Mouse (Mus musculus) gonadal fat pad, adult 2 months (tissue): ENCODE results near the gene Prkn. TPM values are rescaled to one million over a fixed set of nuclear protein-coding genes. Genes with fewer than 3 reads are reported as not detected.

Experiments
- DNase-seq: peaks from one replicate; pipeline ENCODE4 v3.0.0-alpha.2; 2012; ENCODE audit warnings: low read depth
- polyA plus RNA-seq: library from polyadenylated mRNA; depleted of rRNA; stranded (reverse); fragments of >200 nt; gene quantifications from 2 replicates; pipeline ENCODE4 v1.2.3, GENCODE M21; 2012

Gene Prkn
- polyA plus RNA-seq, 1 experiment, result 9.2 TPM

- DNase-seq, result no peak
Observed at GRCm38 (mm10) chr17:11644016-11644415, 803.8 kb downstream of the Prkn start.

DNA sequence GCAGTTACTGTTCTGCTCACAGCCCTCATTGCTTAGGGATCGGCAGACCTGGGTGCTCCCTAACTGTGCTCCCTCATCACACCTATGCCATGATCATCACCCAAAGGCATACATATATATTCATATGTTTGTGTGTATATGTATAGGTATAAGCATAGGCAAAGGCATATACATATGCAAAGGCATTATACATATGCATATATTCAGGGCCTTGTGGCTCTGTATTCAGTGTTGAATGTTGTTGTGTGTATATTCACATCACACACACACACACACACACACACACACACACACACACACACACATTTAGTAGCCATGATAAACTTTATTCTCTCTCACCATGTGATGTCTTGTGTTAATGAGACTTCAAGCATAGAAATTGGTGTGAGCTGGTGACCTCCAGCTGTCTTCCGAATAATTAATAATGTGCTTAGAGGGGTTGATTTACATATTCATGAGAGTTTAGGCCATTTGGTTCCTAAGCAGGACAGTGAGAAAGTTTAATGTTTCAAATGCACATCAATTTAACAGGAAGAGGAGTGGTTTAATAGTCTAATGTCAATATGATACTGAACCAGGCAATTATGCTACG lies 804.8 kb downstream of the Prkn start:
- no peak for DNase-seq

DNA sequence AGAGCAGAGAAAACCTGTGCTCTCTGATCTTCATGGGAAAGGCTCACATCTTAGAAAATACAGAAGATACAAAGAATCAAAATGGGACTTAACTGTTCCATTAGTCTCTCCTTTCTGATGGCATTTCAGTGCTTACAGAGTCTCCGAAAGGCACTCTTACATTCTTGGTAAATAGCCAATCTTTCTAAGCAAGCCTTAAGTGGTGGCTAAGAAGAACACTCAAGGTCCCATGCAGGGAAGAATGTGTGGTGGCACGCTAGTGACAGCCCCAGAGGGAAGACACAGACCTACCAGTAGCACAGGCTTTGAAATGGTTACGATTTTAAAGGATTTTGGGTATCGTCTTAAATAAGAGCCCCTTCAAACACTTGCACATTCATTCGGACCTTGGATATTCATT lies 816.2 kb downstream of the Prkn start:
- no peak for DNase-seq

- no peak for DNase-seq
Observed at GRCm38 (mm10) chr17:11656878-11657277, 816.7 kb downstream of the Prkn start.

DNA sequence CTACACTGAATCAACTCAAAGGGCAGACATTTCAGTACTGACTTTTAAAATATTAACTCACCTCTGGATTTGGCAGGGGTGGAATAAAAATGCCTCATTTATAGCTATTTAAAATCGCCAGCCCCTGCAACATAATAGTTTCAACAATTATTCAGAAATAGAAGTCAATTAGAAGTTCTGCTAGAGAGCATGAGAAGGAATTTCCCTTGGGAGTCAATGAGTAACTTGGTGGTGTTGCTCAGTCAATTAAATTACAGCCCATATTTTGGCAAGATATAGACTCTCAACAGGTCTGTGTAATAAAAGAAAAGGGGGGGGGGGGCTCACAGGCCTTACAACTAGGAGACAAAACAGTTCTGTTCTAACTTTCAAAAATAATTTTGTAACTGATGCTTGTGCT lies 821.7 kb downstream of the Prkn start:
- DNase-seq, result no peak

GRCm38 (mm10) chr17:11663437-11663836 lies 823.3 kb downstream of the Prkn start:
- no peak for DNase-seq

DNA sequence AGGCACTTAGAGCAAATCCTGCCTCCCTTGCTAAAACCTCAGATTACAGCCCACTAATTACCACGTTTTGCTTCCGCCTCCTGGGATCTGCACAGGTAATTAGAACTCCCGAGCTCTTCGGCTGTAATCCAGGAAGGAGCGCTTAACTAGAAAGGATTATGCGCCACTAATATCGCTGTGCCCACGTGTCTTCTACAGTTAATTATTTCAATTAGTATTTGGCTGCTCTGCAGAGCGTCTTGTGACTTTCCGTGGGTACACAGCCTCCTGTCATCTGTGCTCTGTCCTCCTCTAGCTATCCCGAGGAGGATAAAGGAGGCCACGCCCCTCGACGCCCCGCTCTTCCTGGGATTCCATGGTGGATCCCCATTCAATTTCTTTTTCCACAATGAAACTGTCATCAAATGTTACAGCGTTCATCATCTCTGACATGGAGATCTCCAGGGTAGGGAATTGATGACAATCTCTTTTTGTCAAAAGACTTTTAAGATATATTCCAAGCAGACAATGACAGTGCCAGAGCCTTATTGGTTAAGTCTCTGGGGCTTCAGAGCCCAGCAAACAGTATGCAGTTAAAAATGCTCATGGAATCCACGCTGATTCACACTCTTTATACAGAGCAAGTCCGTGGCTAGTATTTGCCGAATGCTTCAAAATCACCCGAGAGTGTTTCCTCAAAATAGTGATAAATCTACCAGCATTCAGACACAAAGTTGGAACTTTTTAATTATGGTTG lies 824.6 kb downstream of the Prkn start:
- DNase-seq, result peak; percentile 3

GRCm38 (mm10) chr17:11679716-11680115 lies 839.5 kb downstream of the Prkn start:
- no peak for DNase-seq

DNA sequence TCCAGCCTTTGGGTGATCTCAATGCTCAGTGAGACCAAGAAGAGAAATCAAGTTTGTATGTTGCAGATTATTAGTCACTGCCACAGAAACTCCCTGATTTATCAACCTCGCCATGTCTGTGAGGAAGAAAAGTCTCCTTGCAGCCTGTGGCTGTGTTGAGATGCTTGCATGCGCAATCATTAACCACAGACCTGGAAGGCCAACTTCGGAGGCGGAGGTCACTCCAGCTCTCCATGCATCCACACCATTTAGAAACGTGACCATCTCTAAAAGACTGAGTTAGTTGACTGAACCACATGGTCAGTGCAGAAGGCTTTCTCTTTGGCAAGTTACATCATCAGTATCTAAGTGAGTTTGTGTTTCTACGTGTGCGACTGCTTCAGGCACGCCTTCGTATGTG lies 840.3 kb downstream of the Prkn start:
- no peak for DNase-seq

- no peak for DNase-seq
Observed at GRCm38 (mm10) chr17:11681825-11682372, 841.7 kb downstream of the Prkn start.

DNA sequence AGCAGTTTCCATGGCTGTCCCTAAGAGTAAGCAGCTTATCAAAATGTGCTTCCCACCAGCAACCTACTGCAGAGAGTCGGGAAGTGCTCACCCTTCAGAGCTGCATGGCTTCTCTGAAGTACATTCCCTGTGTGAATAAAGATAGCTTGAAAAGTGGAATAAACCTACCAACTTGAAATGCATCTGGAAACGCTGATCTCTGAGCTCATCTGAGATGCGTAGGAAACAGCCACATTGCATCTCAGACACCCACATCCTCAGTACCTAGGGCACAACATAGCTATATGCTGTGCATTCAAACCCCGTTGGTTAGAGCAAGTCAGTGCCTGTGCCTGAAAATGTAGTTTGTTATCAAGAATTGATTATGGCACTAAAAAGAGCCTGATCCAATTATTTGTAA lies 864.8 kb downstream of the Prkn start:
- DNase-seq, result no peak

DNA sequence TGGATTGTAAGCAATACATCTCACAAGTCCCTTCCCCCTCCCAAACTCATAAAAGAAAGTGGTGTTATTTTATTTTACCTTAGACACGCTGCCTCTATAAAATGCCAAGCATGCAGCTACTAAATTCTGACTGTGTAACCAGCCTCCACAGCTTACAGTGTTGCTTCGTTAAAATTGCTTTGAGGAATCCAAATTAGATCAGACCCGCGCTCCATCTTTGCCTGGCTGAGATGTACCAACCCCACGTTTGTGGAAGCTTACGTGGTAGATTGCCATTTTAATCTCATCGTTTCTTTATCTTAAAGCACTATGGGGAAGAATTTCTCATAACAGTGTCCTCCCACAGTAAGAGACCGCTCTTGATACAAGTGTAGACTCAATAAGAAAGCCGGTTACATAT lies 865.6 kb downstream of the Prkn start:
- DNase-seq, result no peak

DNA sequence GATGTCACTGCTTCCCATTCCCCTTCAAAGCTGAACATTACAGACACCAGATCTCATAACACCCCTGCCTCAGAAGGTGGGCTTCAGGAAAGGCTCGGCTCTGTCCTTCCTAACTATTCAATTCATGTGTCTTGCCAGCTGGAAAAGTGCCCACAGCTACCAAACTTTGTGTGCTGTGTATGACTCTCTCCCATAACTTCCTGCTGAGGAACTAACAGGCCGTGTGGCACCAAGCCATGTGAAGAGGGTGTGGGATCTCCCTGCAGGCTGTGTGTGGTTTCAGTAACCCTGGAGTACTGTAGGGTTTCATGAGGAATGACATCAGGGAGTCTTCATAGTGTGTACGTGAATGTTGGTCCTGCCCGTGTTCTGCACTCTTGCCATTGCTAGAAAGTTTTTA lies 871.9 kb downstream of the Prkn start:
- no peak for DNase-seq

DNA sequence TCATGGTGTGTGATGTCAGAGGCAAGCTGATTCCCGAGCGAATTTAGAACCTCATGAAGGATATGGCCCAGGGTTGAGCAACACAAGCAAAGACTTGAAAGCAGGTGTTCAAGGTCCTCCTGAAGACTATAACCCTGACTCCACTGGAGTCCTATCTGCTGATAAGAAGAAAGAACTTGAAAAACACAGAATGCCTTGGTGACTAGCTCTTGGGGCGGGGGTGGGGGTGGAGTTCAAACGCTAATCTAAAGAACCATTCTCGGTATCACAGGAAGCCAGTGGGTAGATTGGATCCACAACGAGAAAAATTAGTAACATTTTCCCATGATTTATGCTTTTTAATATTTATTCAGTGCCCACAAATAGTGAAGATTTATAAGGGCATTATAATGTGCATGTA lies 879.6 kb downstream of the Prkn start:
- no peak for DNase-seq

GRCm38 (mm10) chr17:11721906-11722305 lies 881.7 kb downstream of the Prkn start:
- no peak for DNase-seq

DNA sequence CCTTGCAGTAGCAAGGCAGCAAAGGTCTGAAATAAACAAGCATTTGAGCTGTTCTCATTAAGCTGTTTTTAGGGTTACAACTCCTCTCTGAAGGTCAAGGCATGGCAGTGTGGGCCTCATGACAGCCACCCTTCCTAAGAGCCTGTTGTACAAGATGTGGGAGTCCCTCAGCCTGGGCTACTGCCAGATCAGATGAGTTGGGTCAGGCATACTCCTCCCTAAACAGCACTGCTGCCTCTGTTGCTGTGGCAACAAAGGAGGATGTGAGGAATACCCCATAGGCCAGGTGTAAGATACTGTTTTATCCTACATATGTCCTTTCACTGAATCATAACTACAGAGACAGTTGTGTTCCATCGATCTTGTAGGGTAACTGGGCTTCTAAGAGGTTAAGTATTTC lies 882.3 kb downstream of the Prkn start:
- DNase-seq, result no peak

GRCm38 (mm10) chr17:11724135-11724534 lies 884.0 kb downstream of the Prkn start:
- no peak for DNase-seq

DNA sequence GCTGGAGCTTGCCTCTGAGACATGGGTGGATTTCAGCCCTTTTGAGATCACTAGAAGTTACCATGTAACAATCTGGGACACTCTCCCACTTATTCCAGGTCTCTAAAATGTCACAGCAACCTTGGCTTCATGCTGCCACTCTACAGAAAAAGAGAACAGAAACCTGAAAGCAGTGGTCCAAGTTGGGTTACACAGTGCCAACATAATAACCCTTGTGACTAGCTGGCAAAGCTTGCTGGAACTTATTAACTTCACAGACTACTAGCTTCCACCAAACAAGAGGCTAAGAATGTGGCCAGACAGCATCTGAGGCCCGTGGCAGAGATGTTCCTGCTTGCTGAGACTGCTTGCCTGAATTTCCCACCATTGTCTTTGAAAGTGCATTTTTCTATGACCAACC lies 886.9 kb downstream of the Prkn start:
- no peak for DNase-seq

DNA sequence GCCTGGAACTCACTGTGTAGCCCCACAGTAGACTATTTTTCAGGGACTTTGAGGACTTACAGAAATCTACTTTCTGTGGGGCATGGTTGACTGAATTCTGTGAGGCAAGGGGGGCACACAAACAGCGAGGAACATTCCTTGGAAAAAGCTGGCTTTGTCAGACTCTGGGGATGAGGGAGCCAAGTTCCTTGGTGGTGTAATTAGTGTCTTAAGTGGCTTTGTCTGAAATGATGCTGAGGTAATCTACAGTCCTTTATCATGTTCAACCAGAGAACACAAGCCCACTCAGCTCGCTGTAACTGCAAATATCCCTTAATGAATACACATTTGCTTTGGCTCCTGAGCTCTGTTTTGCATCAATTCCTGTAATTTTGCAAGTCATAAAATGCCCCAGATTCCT lies 888.1 kb downstream of the Prkn start:
- DNase-seq, result no peak

DNA sequence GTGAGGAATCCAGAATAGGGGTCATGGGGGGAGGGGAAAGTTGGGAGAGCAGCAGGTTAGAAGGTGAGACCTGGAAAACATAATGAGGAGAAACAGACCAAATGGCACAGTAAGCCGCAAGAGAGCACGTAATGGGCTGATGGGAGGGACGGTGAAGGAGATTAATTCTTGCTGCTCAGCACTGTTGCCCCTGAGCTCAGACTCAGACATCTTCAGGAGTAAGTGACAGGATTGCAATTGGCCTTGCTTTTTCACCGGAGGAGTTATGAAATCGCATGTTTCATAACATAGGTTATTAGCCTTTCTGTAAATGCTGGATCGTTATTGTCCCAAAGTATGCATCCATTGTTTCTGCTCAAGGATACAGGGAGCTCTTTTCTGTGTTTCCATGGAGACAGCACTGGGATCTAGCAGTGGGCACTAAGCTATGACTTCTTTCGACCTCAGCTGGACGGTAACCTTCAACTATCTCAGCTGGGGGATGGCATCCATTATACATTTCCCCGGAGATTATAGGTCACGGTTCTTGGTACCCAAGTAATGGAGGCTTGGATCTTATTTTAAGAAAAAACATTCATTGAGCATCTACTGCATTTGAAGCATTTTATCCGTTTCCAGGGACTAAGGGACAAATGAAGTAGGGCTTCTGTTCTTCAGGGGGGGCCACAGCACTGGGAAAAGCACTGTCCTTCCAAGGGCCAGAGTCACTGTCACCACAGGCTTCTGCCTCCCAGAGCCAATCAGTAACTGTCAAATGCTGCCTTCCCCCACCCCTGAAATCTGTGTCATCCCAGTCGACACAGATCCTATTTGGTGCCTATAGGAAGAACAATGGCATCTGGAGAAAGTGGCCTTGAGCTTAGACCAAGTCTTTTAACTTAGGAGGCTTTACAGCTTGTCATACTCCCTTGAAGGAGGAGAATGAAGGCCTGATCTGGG lies 890.7 kb downstream of the Prkn start:
- no peak for DNase-seq

- no peak for DNase-seq
Observed at GRCm38 (mm10) chr17:11735158-11735877, 895.1 kb downstream of the Prkn start.

DNA sequence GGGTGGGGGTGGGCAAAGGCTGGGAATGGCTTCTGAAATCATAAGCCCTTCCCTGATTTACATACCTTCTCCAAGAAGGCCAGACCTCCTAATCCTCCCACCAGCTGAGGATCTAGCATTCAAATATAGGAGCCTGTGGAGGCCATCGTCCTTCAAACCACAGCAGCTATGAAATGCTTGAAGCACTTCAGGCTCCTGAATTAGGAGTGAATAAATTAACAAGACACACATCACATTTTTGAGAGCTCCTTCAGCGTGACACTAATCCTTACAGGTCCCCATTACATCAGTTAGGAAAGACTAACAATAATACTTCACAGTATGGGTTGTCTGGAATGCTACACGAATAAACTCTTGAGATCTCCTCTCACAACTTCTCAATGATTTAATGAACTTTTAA lies 896.3 kb downstream of the Prkn start:
- DNase-seq, result no peak
